Mouse (Mus musculus): ENCODE data around the gene Uba52. TPM values are rescaled to one million over a fixed set of nuclear protein-coding genes. Genes with fewer than 3 reads are reported as not detected.

Uba52 gene
- 3,862 TPM for total RNA-seq (2023)

DNA sequence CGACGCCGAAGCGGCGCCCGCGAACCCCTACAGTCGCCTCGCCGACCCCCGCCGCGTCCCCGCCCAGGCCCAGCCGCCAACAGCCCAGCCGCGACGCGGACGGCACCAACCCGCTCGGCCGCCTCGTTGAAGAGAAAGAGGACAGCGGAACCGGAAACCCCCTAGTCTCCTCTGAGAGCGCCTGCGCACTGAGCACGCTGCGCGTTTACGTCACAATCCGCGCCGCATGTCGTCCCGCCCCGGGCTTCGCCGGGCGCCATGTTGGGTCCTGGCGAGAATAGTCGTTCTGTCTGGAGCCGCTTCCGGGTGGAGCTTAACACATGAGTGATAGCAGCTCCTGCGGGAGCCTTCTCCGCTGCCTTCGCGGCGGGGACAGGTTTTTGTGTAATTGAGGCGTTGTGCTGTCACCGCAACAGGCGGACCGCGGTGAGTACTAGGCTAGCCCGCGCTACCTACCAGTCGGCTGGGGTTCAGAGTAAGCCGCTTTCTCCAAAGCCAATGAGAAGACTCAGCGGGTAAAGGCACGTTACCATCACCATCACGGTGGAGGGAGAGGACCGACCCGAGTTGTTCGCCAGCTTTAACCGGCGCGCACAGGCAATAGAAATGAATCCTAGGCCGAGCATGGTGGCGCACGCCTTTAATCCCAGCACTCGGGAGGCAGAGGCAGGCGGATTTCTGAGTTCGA lies at the start of gene Uba52:
TSS of gene Uba52 (minus strand) at position 574 of the 688 bp plus-strand sequence.

GRCm38 (mm10) chr8:70539077-70539813 lies 28.6 kb upstream of the Uba52 start, which contains the start of gene Ell:
TSS of gene Ell (plus strand) at chr8:70539457.

DNA sequence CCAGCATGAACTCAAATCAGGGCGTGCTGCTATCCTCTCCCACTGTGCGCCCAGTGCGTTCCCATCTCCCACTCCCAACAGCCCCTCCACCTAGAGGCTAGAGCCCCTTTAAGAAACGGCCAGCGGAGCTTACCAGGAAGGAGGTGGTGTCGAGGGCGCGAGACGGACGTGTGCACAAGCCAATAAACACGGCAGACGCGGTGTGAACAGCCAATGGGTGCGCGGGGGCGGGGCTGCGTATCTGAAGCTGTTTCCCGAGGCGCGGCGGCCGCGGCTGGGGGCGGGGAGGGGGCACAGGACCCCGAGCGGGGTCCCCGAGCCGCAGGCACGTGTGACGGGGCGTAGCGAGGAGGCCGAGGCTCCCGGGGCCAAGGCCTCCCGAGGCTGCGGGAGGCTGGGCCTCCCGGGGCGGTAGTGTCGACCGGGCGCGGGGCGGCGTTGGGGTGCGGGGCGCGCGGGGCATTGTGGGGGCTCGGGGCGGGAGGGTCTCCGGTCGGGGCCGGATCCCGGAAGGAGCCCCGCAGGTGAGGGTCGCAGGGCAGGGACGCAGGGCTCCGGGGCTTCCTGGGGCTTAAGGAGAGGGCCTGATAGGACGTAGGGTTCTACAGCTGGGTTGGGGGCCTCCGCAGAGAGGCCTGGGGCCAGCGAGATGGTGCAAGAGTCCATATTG lies 17.0 kb upstream of the Uba52 start, which contains the start of the genes Fkbp8 and Kxd1:
TSS of gene Fkbp8 (plus strand) at position 213 of the 670 bp plus-strand sequence.
TSS of gene Kxd1 (minus strand) at position 445 of the 670 bp plus-strand sequence.

GRCm38 (mm10) chr8:70506328-70507026 lies 4.1 kb downstream of the Uba52 start, which contains the start of gene Rex1bd:
TSS of gene Rex1bd (minus strand) at chr8:70506752.

DNA sequence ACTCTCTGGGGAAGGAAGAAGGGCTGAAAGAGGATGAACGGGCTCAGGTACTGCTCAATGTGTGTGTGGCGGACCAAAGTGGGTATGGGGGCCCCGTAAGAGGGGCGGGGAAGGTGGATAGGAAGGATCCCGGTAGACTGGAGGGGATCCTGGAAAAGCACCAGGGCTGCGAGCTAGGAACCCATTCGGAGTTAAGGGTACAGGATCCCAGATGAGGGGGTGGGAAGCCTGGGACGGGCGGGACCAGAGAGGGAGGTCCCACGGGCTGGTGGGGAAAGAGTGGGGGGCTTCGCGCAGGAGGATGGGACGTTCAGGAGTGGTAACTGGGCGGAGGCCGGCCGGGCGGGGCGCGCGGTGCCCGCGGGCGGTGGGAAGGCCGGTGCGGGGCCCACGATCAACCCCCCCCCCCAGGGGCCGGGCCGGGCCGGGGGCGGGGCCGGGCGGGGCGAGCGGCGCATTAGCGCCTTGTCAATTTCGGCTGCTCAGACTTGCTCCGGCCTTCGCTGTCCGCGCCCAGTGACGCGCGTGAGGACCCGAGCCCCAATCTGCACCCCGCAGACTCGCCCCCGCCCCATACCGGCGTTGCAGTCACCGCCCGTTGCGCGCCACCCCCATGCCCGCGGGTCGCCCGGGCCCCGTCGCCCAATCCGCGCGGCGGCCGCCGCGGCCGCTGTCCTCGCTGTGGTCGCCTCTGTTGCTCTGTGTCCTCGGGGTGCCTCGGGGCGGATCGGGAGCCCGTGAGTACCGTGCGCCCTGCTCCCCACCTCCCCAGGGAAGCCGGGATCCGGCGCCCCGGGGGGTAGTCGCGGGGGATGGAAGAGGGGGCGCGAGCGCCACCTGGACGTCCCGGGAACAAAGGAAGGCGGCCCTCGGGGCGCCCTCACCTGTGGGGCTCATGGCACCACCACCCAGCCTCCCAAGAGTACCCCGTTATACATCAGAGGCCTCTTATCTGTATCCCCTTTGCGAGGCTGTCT lies 17.6 kb downstream of the Uba52 start, which contains the start of gene Crlf1:
TSS of gene Crlf1 (plus strand) at position 495 of the 977 bp plus-strand sequence.

DNA sequence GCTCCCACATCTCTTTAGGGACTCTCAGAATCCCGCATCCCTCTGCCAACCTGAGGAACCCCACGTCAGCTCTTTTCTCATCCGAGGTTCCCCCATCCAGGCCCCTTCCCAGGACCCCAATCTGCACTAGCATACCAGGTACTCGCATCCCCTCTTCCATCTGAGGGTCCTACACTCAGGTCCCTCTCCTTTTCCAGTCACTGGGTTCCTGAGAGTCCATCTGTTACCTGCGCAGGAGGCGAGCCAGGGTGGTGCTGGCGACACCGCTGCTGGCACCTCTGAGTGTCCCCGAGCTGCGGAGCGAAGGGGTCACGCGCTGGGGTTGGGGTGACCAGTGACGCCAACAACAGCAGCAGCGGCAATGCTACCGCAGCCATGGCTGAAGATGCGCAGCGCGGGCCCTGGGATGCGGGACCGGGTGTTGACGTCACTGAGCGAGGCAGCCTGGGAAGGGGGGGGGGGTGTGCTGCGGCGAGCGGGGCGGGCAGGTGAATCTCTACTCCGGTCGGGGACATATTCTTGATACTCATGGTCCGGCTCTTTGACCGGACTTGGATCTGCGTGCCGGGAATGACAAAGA lies 23.6 kb downstream of the Uba52 start, which contains the start of gene Tmem59l:
TSS of gene Tmem59l (minus strand) at position 418 of the 580 bp plus-strand sequence.

DNA sequence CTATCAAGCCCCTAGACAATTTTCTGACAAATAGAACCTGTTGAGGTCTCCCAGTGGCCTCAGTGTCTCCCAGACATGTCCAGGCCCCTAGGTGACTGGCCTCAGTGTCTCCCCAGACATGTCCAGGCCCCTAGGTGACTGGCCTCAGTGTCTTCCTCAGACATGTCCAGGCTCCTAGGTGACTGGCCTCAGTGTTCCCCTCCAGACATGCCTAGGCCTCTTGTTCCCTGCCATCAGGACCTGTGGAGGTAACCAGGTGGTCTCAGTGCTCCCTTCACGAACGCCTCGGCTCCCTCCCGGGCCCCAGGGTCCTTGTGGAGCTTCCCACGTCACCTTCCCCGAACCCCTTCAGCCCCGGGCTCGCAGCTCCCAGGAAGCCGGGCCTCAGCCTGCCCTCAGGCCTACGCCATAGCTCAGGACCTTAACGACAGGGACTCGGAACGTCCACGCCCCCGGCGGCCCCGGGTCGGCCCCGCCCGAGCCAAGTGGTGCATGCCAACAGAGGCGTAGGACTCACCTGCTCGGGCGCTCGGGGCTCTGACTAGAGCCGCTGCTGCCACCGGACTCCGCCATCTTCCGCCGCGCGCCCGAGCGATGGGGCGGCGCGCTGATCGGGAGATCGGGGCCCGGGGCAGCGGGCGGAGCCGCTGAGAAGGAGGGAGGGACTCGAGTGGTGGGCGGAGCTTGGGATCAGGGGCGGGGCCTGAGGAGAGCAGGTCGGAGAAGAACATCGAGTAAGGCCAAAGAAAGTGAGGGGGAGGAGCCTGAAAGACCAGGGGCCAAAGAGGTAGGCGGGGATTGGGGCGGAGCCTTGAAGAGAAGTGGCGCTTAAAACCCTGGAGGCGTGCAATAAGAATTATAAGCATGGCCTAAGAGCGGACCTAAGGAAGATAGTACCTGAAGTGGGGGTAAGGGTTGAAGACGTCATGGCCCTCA lies 34.0 kb downstream of the Uba52 start, which contains the start of gene Klhl26:
TSS of gene Klhl26 (minus strand) at position 636 of the 936 bp plus-strand sequence.

Other genes starting within 250 kb of the Uba52 start
- gene Homer3, start 228.0 kb downstream of the Uba52 start, total RNA-seq (2023), result 6.5 TPM
- 90.0 TPM for gene Ddx49, start 208.3 kb downstream of the Uba52 start, total RNA-seq (2023)
- 103 TPM for gene Cope, start 208.3 kb downstream of the Uba52 start, total RNA-seq (2023)
- not detected for gene Cers1, start 195.0 kb downstream of the Uba52 start, total RNA-seq (2023)
- not detected for gene Gdf1, start 181.0 kb downstream of the Uba52 start, total RNA-seq (2023)
- 79.1 TPM for gene Upf1, start 157.5 kb downstream of the Uba52 start, total RNA-seq (2023)
- gene Comp, start 137.2 kb downstream of the Uba52 start, total RNA-seq (2023), result 1.2 TPM
- gene Crtc1, start 71.2 kb downstream of the Uba52 start, total RNA-seq (2023), result 21.6 TPM
- 7.7 TPM for gene Klhl26, start 33.8 kb downstream of the Uba52 start, total RNA-seq (2023)
- not detected for gene Tmem59l, start 23.4 kb downstream of the Uba52 start, total RNA-seq (2023)
- gene Crlf1, start 17.6 kb downstream of the Uba52 start, total RNA-seq (2023), result not detected
- gene Rex1bd, start 4.0 kb downstream of the Uba52 start, total RNA-seq (2023), result 51.6 TPM
- 240 TPM for gene Fkbp8, start 16.9 kb upstream of the Uba52 start, total RNA-seq (2023)
- gene Kxd1, start 17.2 kb upstream of the Uba52 start, total RNA-seq (2023), result 61.7 TPM
- gene Ell, start 28.7 kb upstream of the Uba52 start, total RNA-seq (2023), result 34.7 TPM
- 74.6 TPM for gene Isyna1, start 83.6 kb upstream of the Uba52 start, total RNA-seq (2023)
- 116 TPM for gene Ssbp4, start 98.1 kb upstream of the Uba52 start, total RNA-seq (2023)
- gene Lrrc25, start 105.4 kb upstream of the Uba52 start, total RNA-seq (2023), result 1.8 TPM
- gene Gdf15, start 121.7 kb upstream of the Uba52 start, total RNA-seq (2023), result 0.89 TPM
- gene Pgpep1, start 149.6 kb upstream of the Uba52 start, total RNA-seq (2023), result 2.4 TPM
- 138 TPM for gene Lsm4, start 162.4 kb upstream of the Uba52 start, total RNA-seq (2023)
- 1,886 TPM for gene Jund, start 188.1 kb upstream of the Uba52 start, total RNA-seq (2023)
- 7.8 TPM for gene Iqcn, start 192.7 kb upstream of the Uba52 start, total RNA-seq (2023)
- gene Gm3336, start 207.7 kb upstream of the Uba52 start, total RNA-seq (2023), result not detected
- 0.55 TPM for gene Pde4c, start 212.9 kb upstream of the Uba52 start, total RNA-seq (2023)
- gene Rab3a, start 243.9 kb upstream of the Uba52 start, total RNA-seq (2023), result 5.1 TPM

Data from CD8-positive naive resting alpha-beta T cell, adult 57 days (primary cell).